ENCODE assay signal across 19 mouse cellular contexts in genomic region chr2:152187132-152187531, GRCm38 (mm10). TPM values are rescaled to one million over a fixed set of nuclear protein-coding genes. Genes with fewer than 3 reads are reported as not detected.
"Had no signal": no experiment of that assay in that cellular context is flagged by ENCODE, and none has a peak within 500 bp of the region (broad histone marks: within the 10 kb centered on the region; RNA-seq: fewer than 3 reads in every experiment).

No protein-coding gene starts in this region.

- H3K9ac ChIP-seq: limb, embryonic 12.5 days; limb, embryonic 15.5 days; liver, embryonic 14.5 days; liver, postnatal 0 days; lung, embryonic 15.5 days; midbrain, embryonic 12.5 days; midbrain, embryonic 15.5 days; neural tube, embryonic 13.5 days had no signal

- DNase-seq: kidney, adult 2 months; kidney, postnatal 36 days; left cerebral cortex, postnatal 4 days; liver, postnatal 0 days; lung, postnatal 10 days; lung, postnatal 36 days; right cerebral cortex, postnatal 14 days; right cerebral cortex, postnatal 4 days; thymus, adult 18-20 months; thymus, postnatal 36 days had no signal

- ATAC-seq: liver, postnatal 0 days; midbrain, embryonic 15.5 days had no signal

- H3K27me3 ChIP-seq: limb, embryonic 12.5 days; limb, embryonic 15.5 days; lung, embryonic 15.5 days; midbrain, embryonic 12.5 days; midbrain, embryonic 15.5 days; neural tube, embryonic 13.5 days had no signal

- H3K4me3 ChIP-seq: limb, embryonic 12.5 days; limb, embryonic 15.5 days; lung, embryonic 15.5 days; midbrain, embryonic 12.5 days; midbrain, embryonic 15.5 days; myocyte; neural tube, embryonic 13.5 days had no signal

- H3K27ac ChIP-seq: kidney, postnatal 0 days; limb, embryonic 12.5 days; limb, embryonic 15.5 days; liver, embryonic 14.5 days; lung, embryonic 15.5 days; midbrain, embryonic 12.5 days; midbrain, embryonic 15.5 days; neural tube, embryonic 13.5 days had no signal

- H3K4me1 ChIP-seq: limb, embryonic 12.5 days; limb, embryonic 15.5 days; lung, embryonic 15.5 days; midbrain, embryonic 12.5 days; midbrain, embryonic 15.5 days; neural tube, embryonic 13.5 days had no signal

- H3K9me3 ChIP-seq: limb, embryonic 12.5 days; limb, embryonic 15.5 days; lung, embryonic 15.5 days; midbrain, embryonic 12.5 days; midbrain, embryonic 15.5 days; neural tube, embryonic 13.5 days had no signal

- H3K36me3 ChIP-seq: limb, embryonic 12.5 days; limb, embryonic 15.5 days; lung, embryonic 15.5 days; midbrain, embryonic 12.5 days; midbrain, embryonic 15.5 days; neural tube, embryonic 13.5 days had no signal

RNA-seq across cellular contexts. Expression of gene Tcf15, which starts 43.8 kb away (rescaled TPM):
- polyA plus RNA-seq: myocyte had no signal
